Mouse (Mus musculus): ENCODE results near the gene Dhx40. TPM values are rescaled to one million over a fixed set of nuclear protein-coding genes. Genes with fewer than 3 reads are reported as not detected.

The Dhx40 gene
- polyA plus RNA-seq, 1 experiment from 2014 or later = 17.6 TPM

DNA sequence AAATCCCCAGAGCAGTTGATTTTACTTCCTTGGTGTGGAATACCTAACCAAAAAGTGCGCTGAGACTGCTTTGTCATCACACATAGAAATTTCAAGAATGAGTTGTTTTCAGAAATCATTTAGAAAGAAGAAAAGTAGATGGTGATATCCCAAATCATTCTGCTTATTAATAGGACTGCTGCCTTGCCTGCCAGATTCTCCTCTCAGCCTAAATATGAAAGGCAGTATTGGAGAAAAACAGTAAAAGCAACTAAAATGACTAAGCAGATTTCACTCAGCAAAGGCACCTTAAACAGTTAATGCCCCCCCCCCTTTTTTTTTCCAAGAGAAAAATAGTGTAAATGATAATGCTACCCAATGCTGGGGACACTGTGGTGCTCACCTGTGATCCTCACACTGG is 48.3 kb downstream of the Dhx40 start:
- no peaks in the 10 kb centered on the region for H3K36me3 ChIP-seq
- H3K9ac ChIP-seq = no peak overlapping the region
- no peak for ATAC-seq (ENCODE audit: low FRiP score, low read depth)
- H3K27me3 ChIP-seq = no peaks in the 10 kb centered on the region
- H3K4me3 ChIP-seq = no peak overlapping the region
- no peaks in the 10 kb centered on the region for H3K9me3 ChIP-seq
- peak overlapping the region; percentile 98 for H3K27ac ChIP-seq (replicated peaks)
- H3K4me1 ChIP-seq (replicated peaks) = peaks cover 31% of the 10 kb centered on the region
- 90% methylated on average over 1 of the region's 1 CpGs for WGBS
- H3K4me2 ChIP-seq = peak overlapping the region; percentile 89; the same call in 1 of the 2 replicates

DNA sequence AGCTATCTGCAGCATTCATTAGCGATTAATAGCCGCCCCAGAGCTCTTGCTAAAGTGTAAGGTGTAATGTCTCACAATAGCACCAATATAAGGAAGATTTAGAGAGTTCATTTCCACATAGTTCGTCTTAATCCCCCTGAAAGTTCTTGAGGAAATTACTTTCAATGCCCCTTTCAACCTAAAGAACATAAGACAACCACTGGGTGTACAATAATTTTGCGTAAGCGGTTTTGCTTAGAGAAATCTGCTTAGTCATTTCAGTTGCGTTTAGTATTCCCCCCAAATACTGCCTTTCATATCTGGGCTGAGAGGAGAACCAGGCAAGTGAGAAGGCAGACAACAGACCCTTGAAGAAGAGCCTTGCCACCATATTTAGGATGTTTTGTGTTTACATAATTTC is 49.0 kb downstream of the Dhx40 start:
- peak overlapping the region; percentile 89 for H3K4me2 ChIP-seq
- H3K4me1 ChIP-seq (replicated peaks) = peaks cover 38% of the 10 kb centered on the region
- WGBS = 30% methylated on average over 6 of the region's 6 CpGs
- ATAC-seq (ENCODE audit: low FRiP score, low read depth) = no peak
- no peaks in the 10 kb centered on the region for H3K36me3 ChIP-seq
- H3K27me3 ChIP-seq = no peaks in the 10 kb centered on the region
- no peaks in the 10 kb centered on the region for H3K9me3 ChIP-seq
- peak overlapping the region; percentile 97 for H3K4me3 ChIP-seq
- H3K9ac ChIP-seq = peak overlapping the region; percentile 95
- peak overlapping the region; percentile 98 for H3K27ac ChIP-seq (replicated peaks)

DNA sequence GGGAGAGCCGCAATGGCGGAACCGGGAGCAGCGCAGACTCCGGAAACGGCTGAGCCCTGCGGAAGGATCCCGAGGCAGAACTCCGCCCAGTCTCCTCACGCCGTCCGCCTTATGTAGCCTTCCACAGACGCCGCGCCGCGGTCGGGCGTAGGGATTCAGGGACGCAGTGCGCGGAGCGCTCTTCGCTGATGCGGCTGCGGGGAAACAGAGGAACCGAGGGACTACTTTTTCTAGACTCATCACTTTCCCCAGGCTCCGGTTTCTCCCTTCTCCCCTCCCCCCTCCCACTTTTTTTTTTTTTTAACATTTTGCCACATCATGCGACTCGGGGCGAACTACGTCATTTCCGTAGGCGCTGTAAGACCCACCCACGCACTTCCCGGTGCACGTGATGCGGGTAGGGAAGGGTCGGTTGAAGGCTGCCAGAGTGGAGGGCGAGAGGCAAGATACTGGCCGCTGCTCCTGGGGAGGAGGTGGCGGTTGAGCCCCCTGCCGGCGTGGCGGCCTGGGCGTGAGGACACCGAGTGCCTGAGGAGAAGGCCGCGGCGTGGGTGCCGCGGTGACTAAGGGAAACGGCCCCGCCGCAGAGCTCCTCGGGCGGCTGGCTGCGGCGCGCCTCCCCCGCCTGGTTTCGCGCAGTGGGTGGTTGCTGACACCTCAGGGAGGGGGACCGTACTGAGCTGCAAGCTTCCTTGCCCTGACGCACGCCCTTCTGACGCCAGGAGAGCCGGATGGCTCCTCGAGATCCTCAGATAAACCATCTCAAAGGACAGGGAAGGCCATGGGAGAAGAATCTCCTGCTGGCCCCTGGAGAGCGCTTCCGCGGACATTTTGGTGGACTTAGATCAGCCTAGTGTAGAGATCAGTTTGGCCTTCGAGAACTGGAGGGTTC is 49.8 kb downstream of the Dhx40 start, which contains the start of gene Cltc:
TSS of gene Cltc (minus strand) at position 86 of the 892 bp plus-strand sequence.
- ATAC-seq (ENCODE audit: low FRiP score, low read depth) = peak; percentile 97
- Histone ChIP-seq H3K4me3 (peak within 1 kb of the TSS; percentile 97), H3K27me3 (no peaks in the 10 kb centered on the region), H3K4me2 (peak within 1 kb of the TSS; percentile 89), H3K9me3 (no peaks in the 10 kb centered on the region), H3K4me1 (replicated peaks) (peaks cover 42% of the 10 kb centered on the region), H3K9ac (peak within 1 kb of the TSS; percentile 95), H3K27ac (replicated peaks) (peak within 1 kb of the TSS; percentile 98), H3K36me3 (no peaks in the 10 kb centered on the region)
- WGBS = under 1% methylated on average over 73 of the region's 73 CpGs

DNA sequence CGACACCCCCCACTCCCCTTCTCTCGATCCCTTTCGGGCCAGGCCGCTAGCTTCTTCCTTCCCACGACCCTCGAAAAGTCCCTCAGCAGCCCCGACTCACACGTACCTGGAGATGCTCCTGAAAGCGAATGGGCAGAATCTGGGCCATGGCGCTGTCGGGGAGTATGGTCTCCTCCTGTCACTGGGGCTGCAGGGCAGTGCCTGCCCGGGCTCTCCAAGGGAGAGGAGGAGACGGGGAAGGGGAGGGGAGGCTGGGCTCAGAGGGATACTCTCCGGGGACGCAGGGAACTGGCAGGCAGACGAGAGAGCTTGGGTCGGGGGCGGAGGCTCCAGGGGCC is 50.4 kb downstream of the Dhx40 start:
- Histone ChIP-seq H3K4me3 (peak overlapping the region; percentile 97), H3K9me3 (no peaks in the 10 kb centered on the region), H3K27me3 (no peaks in the 10 kb centered on the region), H3K4me2 (peak overlapping the region; percentile 82), H3K36me3 (no peaks in the 10 kb centered on the region), H3K9ac (peak overlapping the region; percentile 95), H3K27ac (replicated peaks) (peak overlapping the region; percentile 98), H3K4me1 (replicated peaks) (peaks cover 47% of the 10 kb centered on the region)
- ATAC-seq (ENCODE audit: low FRiP score, low read depth) = peak; percentile 73
- 2% methylated on average over 18 of the region's 18 CpGs for WGBS

DNA sequence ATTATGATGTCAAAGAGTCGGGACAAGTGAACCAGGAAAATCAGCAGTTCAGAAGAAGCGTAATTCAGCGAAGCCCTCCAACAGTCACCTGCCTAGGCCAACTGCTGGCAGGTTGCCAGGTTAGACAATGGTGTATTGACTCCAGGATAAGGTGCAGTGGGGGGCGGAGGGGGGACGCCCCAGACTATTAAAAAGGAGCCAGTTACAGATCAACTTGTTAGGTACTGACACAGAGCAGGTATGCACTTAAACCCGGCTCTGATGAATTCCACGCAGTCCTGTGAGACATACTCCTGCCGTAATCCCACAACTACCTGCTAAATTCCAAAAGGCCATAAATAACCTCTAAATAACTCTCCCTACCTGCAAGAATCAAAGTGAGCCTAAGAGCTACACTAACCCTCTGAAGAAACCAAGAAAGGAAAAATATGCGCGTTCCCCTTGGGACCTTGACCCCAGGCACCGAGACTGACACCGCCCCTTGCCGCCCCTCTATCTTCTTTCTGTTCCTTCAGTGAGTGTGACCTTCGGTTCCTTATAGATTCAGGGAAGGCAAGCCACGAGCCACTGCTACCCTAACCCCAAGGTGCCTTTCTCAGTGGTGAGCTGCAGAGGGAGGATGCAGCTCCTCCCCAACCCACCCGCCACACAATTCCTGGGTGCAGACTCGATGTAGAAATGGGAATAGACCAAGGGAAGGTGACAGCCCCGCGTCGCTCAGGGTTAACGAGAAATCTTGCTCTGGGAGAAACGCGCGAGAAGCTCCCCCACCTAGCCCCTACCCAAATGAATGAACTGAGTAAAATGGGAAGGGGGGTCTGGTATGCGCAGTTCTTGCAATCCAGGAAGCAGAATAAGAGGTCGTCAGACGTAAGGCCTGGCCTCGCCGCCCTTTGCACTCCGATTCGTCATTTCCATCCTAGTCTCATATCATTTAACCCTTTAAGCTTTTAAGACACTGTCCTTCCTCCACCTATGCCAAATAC is 51.1 kb downstream of the Dhx40 start:
- H3K4me1 ChIP-seq (replicated peaks) = peaks cover 47% of the 10 kb centered on the region
- H3K27ac ChIP-seq (replicated peaks) = peak overlapping the region; percentile 98
- H3K4me2 ChIP-seq = peak overlapping the region; percentile 82
- peak; percentile 1; the same call in 1 of the 2 replicates for ATAC-seq (ENCODE audit: low FRiP score, low read depth)
- no peaks in the 10 kb centered on the region for H3K36me3 ChIP-seq
- peak overlapping the region; percentile 97 for H3K4me3 ChIP-seq
- H3K9ac ChIP-seq = peak overlapping the region; percentile 95
- H3K9me3 ChIP-seq = no peaks in the 10 kb centered on the region
- 3% methylated on average over 31 of the region's 31 CpGs for WGBS
- no peaks in the 10 kb centered on the region for H3K27me3 ChIP-seq

DNA sequence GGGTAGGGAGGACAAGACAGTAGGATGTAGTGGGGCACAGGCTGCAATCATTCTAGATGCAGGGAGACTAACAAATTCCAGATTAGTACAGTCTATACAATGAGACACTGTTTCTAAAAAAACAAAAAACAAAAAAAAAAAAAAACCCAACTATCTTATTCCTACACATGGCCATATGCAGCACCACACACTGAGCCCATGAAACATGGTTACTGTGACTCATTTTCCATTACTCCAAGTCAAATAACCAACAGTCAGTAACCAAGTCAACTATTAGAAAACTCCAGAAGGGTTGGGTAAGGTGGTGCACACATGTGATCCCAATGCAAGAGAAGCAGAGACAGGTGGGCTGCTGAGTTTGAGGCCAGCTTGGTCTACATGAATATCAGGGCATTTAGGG is 55.1 kb downstream of the Dhx40 start:
- Histone ChIP-seq H3K27ac (replicated peaks) (no peak overlapping the region), H3K4me1 (replicated peaks) (peaks cover 49% of the 10 kb centered on the region), H3K9me3 (no peaks in the 10 kb centered on the region), H3K4me2 (no peak overlapping the region), H3K27me3 (no peaks in the 10 kb centered on the region), H3K4me3 (no peak overlapping the region), H3K36me3 (no peaks in the 10 kb centered on the region), H3K9ac (no peak overlapping the region)
- no peak for ATAC-seq (ENCODE audit: low FRiP score, low read depth)

DNA sequence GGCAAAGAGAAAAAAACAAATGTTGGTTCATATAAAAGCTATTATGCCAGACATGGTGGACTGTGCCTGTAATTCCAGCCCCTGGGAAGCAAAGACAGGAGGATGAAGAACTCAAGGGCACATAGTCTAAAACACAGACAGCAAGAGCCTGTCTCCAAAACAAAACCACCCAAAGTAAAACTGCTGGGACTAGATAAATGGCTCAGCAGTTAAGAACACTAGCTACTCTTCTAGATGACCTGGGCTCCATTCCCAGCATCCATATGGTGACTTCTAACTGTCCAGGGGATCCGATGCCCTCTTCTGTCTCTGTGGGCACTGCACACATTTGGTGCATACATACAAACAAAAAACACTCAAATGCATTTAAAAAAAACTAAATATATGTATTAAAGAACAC is 56.5 kb downstream of the Dhx40 start:
- no peaks in the 10 kb centered on the region for H3K9me3 ChIP-seq

DNA sequence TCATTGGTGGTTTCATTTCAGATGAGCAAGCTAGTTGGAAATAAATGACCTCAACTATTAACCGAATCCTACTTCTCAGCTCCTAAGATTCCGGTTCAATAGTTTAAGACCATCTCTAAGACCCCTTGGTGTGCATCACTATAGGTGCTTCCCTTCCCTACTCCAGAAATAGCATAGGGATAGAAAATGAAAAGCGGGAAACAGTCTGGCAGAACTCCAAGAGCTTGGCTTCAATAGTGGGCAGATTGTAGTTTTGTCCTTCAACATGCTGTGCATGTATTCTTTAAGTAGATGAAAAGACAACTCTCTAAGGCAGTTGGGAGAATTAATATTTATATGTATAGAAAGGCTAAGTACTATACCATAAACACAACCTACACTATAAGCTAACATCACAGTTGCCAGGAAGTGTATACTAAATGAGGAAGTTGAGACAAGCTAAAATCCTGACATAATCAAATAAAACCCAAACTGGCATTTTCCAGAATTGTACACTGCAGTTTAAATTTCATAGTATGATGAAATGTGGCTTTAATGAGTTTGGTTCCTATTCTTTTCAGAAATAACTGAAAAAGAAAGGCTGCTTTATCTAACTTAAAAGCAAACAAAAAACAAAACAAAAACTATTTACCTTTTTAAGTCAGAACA is 57.6 kb downstream of the Dhx40 start:
- no peak overlapping the region for H3K9ac ChIP-seq

More for the DNA sequence above, 56.5 kb downstream of the Dhx40 start:
- Histone ChIP-seq H3K36me3 (no peaks in the 10 kb centered on the region), H3K27me3 (no peaks in the 10 kb centered on the region), H3K9ac (no peak overlapping the region), H3K4me1 (replicated peaks) (peaks cover 50% of the 10 kb centered on the region), H3K4me3 (no peak overlapping the region), H3K4me2 (no peak overlapping the region), H3K27ac (replicated peaks) (no peak overlapping the region)
- no peak for ATAC-seq (ENCODE audit: low FRiP score, low read depth)
- WGBS = 94% methylated on average over 1 of the region's 1 CpGs

DNA sequence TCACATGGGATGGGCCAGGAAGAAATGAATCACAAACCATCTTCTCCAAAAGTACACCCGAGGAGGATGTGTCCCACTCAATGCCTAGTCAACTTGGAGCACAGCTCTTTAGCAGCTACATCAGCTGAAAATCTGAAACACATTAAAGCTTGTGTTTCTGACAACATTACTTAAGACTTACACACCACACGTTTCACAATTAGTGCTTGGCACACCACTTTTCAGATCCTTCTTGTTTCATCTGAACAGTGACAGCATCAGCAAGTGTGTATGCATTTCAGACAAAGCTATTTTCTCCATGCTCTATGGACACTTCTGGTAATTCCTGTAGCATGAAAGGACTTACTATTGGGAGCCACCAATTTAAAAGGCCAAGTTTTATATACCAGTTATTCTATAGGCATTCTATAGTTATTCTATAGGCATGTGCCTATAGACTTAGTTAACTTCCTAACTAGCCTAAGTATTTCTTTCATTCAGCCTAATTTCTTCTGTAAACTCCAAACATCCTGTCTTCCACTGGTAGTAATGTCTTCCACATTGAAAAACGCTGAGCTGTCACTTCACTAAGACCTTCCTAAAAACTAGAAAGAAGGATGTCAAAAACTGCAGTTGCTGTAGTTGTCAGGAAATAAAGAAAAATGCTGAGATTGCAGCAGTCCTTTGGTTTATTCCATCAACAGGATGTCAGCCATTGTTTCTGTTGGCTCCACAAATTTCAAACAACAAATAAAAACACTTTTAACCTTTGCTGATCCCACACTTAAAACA is 61.7 kb downstream of the Dhx40 start:
- Histone ChIP-seq H3K4me2 (no peak overlapping the region), H3K9me3 (no peaks in the 10 kb centered on the region), H3K4me1 (replicated peaks) (peaks cover 25% of the 10 kb centered on the region), H3K27me3 (no peaks in the 10 kb centered on the region), H3K36me3 (no peaks in the 10 kb centered on the region), H3K9ac (no peak overlapping the region), H3K27ac (replicated peaks) (no peak overlapping the region), H3K4me3 (no peak overlapping the region)
- WGBS = 82% methylated on average over 3 of the region's 3 CpGs
- no peak for ATAC-seq (ENCODE audit: low FRiP score, low read depth)

More for the DNA sequence above, 57.6 kb downstream of the Dhx40 start:
- no peaks in the 10 kb centered on the region for H3K36me3 ChIP-seq
- H3K4me2 ChIP-seq = no peak overlapping the region
- peaks cover 41% of the 10 kb centered on the region for H3K4me1 ChIP-seq (replicated peaks)
- WGBS = 52% methylated on average over 3 of the region's 3 CpGs
- H3K27ac ChIP-seq (replicated peaks) = no peak overlapping the region
- no peaks in the 10 kb centered on the region for H3K27me3 ChIP-seq
- H3K4me3 ChIP-seq = no peak overlapping the region
- ATAC-seq (ENCODE audit: low FRiP score, low read depth) = no peak
- no peaks in the 10 kb centered on the region for H3K9me3 ChIP-seq

DNA sequence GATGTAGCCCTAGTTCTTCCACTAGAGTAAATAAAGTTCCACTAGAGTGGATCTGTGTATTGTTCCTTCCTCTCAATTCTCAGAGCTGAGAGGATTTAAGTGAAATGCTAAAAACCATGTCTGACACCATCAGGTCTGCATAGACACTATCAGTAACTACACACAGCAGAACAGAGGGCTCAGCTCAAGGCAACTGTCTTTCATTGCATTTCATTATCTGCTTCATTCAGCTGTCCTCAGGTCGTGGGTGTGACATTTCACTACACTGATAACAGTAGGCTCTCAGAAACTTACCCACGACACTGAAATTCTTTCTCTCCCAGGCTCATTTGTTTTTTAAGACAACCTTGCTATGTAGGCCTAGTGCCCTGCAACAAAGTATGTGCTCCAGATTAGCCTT is 64.9 kb downstream of the Dhx40 start:
- Histone ChIP-seq H3K27ac (replicated peaks) (no peak overlapping the region), H3K9me3 (no peaks in the 10 kb centered on the region), H3K4me2 (no peak overlapping the region), H3K4me3 (no peak overlapping the region), H3K4me1 (replicated peaks) (peaks cover 11% of the 10 kb centered on the region; the same call in 1 of the 2 replicates), H3K27me3 (no peaks in the 10 kb centered on the region), H3K36me3 (no peaks in the 10 kb centered on the region), H3K9ac (no peak overlapping the region)
- ATAC-seq (ENCODE audit: low FRiP score, low read depth) = no peak
- WGBS = 65% methylated on average over 2 of the region's 2 CpGs

DNA sequence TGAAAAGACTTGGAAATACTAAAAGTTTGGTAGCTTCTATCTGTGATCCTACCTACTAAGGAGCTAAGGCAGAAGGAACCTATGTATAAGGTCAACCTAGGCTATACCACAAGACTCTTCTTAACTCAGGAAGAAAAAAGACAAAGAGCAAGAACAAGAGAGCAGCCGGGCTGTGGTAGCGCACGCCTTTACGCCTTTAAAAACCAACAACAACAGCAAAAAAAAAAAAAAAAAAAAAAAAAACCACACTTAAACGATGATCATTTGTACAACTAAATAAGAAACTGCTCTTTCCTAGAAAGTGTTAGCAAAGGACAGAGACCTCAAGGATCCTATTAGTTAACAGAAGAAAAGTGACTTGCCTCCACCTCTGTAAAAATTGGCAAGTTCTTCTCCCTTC is 66.0 kb downstream of the Dhx40 start:
- H3K9ac ChIP-seq = no peak overlapping the region
- H3K27me3 ChIP-seq = no peaks in the 10 kb centered on the region
- no peak overlapping the region for H3K27ac ChIP-seq (replicated peaks)
- no peak overlapping the region for H3K4me2 ChIP-seq
- ATAC-seq (ENCODE audit: low FRiP score, low read depth) = no peak
- peaks cover 11% of the 10 kb centered on the region; the same call in 1 of the 2 replicates for H3K4me1 ChIP-seq (replicated peaks)
- no peaks in the 10 kb centered on the region for H3K36me3 ChIP-seq
- 93% methylated on average over 5 of the region's 5 CpGs for WGBS
- no peaks in the 10 kb centered on the region for H3K9me3 ChIP-seq
- H3K4me3 ChIP-seq = no peak overlapping the region

Data from hindbrain, embryonic 15.5 days (tissue).